Mouse (Mus musculus): Measurements from ENCODE around the gene Tekt1.

Gene Tekt1

GRCm38 (mm10) chr11:72362347-72362741 is at the start of gene Tekt1:
TSS of gene Tekt1 (minus strand) at chr11:72362442.
- no peak for DNase-seq (ENCODE audit: low read depth)

- no peak for DNase-seq (ENCODE audit: low read depth)
Observed at GRCm38 (mm10) chr11:72411945-72412344, 49.7 kb upstream of the Tekt1 start.

GRCm38 (mm10) chr11:72411093-72411921 is 49.1 kb upstream of the Tekt1 start, which contains the start of gene Smtnl2:
TSS of gene Smtnl2 (minus strand) at chr11:72411713.
- peak; percentile 30 for DNase-seq (ENCODE audit: low read depth)

GRCm38 (mm10) chr11:72410521-72411092 is 48.4 kb upstream of the Tekt1 start:
- DNase-seq (ENCODE audit: low read depth), result no peak

- DNase-seq (ENCODE audit: low read depth), result no peak
Observed at GRCm38 (mm10) chr11:72409649-72410385, 47.6 kb upstream of the Tekt1 start.

GRCm38 (mm10) chr11:72408451-72409170 is 46.4 kb upstream of the Tekt1 start:
- no peak for DNase-seq (ENCODE audit: low read depth)

- no peak for DNase-seq (ENCODE audit: low read depth)
Observed at GRCm38 (mm10) chr11:72407574-72407973, 45.3 kb upstream of the Tekt1 start.

GRCm38 (mm10) chr11:72407081-72407480 is 44.8 kb upstream of the Tekt1 start:
- DNase-seq (ENCODE audit: low read depth), result no peak

- DNase-seq (ENCODE audit: low read depth), result no peak
Observed at GRCm38 (mm10) chr11:72406079-72406675, 43.9 kb upstream of the Tekt1 start.

GRCm38 (mm10) chr11:72405532-72405931 is 43.3 kb upstream of the Tekt1 start:
- DNase-seq (ENCODE audit: low read depth), result no peak

GRCm38 (mm10) chr11:72402969-72403368 is 40.7 kb upstream of the Tekt1 start:
- no peak for DNase-seq (ENCODE audit: low read depth)

GRCm38 (mm10) chr11:72402017-72402416 is 39.8 kb upstream of the Tekt1 start:
- DNase-seq (ENCODE audit: low read depth), result no peak

- no peak for DNase-seq (ENCODE audit: low read depth)
Observed at GRCm38 (mm10) chr11:72401068-72401467, 38.8 kb upstream of the Tekt1 start.

- no peak for DNase-seq (ENCODE audit: low read depth)
Observed at GRCm38 (mm10) chr11:72397811-72398525, 35.7 kb upstream of the Tekt1 start.

GRCm38 (mm10) chr11:72397072-72397471 is 34.8 kb upstream of the Tekt1 start:
- DNase-seq (ENCODE audit: low read depth), result no peak

- DNase-seq (ENCODE audit: low read depth), result no peak
Observed at GRCm38 (mm10) chr11:72396621-72397020, 34.4 kb upstream of the Tekt1 start.

- DNase-seq (ENCODE audit: low read depth), result no peak
Observed at GRCm38 (mm10) chr11:72395652-72396051, 33.4 kb upstream of the Tekt1 start.

- DNase-seq (ENCODE audit: low read depth), result no peak
Observed at GRCm38 (mm10) chr11:72394694-72395093, 32.5 kb upstream of the Tekt1 start.

- DNase-seq (ENCODE audit: low read depth), result no peak
Observed at GRCm38 (mm10) chr11:72393669-72394068, 31.4 kb upstream of the Tekt1 start.

- DNase-seq (ENCODE audit: low read depth), result no peak
Observed at GRCm38 (mm10) chr11:72393243-72393642, 31.0 kb upstream of the Tekt1 start.

GRCm38 (mm10) chr11:72391181-72391580 is 28.9 kb upstream of the Tekt1 start:
- DNase-seq (ENCODE audit: low read depth), result no peak

Measured in induced T-regulatory cell, adult 2 months (primary cell).